Mouse (Mus musculus): ENCODE data around the gene Zmiz2. TPM values are rescaled to one million over a fixed set of nuclear protein-coding genes. Genes with fewer than 3 reads are reported as not detected.
"Not testable (repeated sequence)": the region's sequence is repeated elsewhere in the genome, so short reads cannot be mapped to it uniquely, and the experiment has no call there.

Gene Zmiz2
- polyA plus RNA-seq, 1 experiment from 2014 or later = 42.6 TPM

DNA sequence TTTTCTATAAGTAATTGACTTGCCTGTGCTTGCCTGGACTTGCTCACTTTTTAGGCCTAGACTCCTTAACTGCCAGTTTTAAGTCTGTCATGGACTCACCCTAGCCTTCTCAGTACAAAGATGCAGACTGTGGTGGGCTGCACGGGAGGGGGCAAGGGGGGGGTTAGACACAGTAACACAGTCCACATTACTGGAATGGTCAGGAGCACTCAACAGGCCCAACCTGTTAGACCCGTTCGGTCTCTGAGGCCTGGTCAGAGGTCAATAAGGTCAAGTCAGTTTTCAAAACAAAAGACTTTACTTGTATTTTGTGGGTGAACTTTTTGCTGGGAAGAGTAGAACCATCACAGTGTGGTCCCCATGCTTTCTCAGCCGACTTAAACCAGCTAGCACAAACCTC lies 21.7 kb upstream of the Zmiz2 start:
- ATAC-seq (ENCODE audit: low FRiP score, low TSS enrichment) (no peak), DNase-seq (no peak)
- no peak overlapping the region for H3K27ac ChIP-seq (replicated peaks; ENCODE audit: low read depth, low read length)
- H3K4me2 ChIP-seq (ENCODE audit: low read length) = no peak overlapping the region
- WGBS = 81% methylated on average over 4 of the region's 4 CpGs
- H3K27me3 ChIP-seq (ENCODE audit: control insufficient read depth, insufficient read depth, low read length) = no peaks in the 10 kb centered on the region
- no peaks in the 10 kb centered on the region for H3K4me1 ChIP-seq (ENCODE audit: control insufficient read depth, insufficient read depth, low read length)
- H3K4me3 ChIP-seq (replicated peaks; ENCODE audit: low read depth, low read length) = no peak overlapping the region
- H3K9ac ChIP-seq (replicated peaks; ENCODE audit: low read length) = no peak overlapping the region
- H3K9me3 ChIP-seq (ENCODE audit: control insufficient read depth, low read length) = no peaks in the 10 kb centered on the region
- H3K36me3 ChIP-seq (ENCODE audit: control insufficient read depth, insufficient read depth, low read length) = no peaks in the 10 kb centered on the region

DNA sequence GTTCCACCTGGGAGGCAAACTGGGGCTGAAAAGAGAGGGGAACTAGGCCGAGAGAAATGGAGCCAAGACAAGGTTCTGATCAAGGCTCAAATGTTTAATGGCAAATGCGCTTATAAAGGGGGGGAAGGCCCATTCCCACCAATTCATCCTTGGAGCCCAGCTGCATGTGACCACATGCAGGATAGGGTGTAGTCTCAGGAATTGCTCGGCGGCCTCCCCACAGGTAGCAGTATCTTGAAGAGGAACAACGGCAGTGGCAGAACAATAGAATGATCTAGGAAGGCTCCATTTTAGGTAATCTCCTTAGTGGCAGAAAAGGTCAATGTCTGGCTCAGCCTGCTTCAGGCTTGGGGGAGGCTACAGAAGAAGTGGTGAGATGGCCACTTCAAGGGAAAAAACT lies 20.9 kb upstream of the Zmiz2 start:
- not testable (repeated sequence) for DNase-seq; H3K27ac ChIP-seq (replicated peaks; ENCODE audit: low read depth, low read length); H3K9ac ChIP-seq (replicated peaks; ENCODE audit: low read length); H3K4me2 ChIP-seq (ENCODE audit: low read length); H3K4me3 ChIP-seq (replicated peaks; ENCODE audit: low read depth, low read length); H3K36me3 ChIP-seq (ENCODE audit: control insufficient read depth, insufficient read depth, low read length); H3K4me1 ChIP-seq (ENCODE audit: control insufficient read depth, insufficient read depth, low read length); H3K27me3 ChIP-seq (ENCODE audit: control insufficient read depth, insufficient read depth, low read length); ATAC-seq (ENCODE audit: low FRiP score, low TSS enrichment); H3K9me3 ChIP-seq (ENCODE audit: control insufficient read depth, low read length)
- 78% methylated on average over 5 of the region's 5 CpGs for WGBS

DNA sequence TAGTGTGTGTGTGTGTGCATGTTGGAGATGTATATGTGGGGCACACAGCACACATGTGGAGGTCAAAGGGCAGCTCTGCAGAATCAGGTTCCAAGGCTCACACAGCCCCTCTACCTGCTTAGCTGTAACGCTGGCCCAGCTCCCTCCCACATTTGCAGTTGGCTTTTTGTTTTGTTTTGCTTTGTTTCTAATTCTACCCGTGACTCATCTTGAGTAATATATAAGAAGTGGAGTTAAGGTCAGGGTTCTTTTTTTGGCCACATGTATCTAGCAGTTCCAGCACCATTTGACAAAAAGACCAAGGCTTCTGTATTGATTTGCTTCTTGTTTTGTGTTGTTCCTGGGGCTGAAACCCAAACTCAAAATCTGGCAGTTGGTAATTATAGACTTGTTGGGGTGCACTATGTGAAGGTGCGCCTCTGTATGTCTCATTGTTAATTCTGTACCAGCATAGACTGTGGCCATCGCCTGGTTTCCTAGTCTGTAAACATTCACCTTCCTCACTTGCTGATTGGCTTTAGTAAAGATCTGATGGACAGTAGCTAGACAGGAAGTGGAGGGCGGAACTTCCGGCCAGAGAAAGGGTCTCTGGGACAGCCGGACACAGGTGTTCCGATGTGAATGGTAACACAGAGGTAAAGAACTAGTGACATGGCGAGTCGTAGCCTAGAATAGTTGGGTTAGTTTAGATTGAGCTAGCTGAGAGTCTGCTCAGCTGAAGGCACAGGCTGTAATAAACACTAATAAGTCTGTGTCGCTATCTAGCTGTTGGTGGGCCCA lies 17.3 kb upstream of the Zmiz2 start:
- Histone ChIP-seq H3K36me3 (ENCODE audit: control insufficient read depth, insufficient read depth, low read length) (no peaks in the 10 kb centered on the region), H3K9me3 (ENCODE audit: control insufficient read depth, low read length) (no peaks in the 10 kb centered on the region), H3K27me3 (ENCODE audit: control insufficient read depth, insufficient read depth, low read length) (no peaks in the 10 kb centered on the region), H3K27ac (replicated peaks; ENCODE audit: low read depth, low read length) (no peak overlapping the region), H3K4me2 (ENCODE audit: low read length) (no peak overlapping the region), H3K4me1 (ENCODE audit: control insufficient read depth, insufficient read depth, low read length) (no peaks in the 10 kb centered on the region), H3K4me3 (replicated peaks; ENCODE audit: low read depth, low read length) (no peak overlapping the region), H3K9ac (replicated peaks; ENCODE audit: low read length) (no peak overlapping the region)
- ATAC-seq (ENCODE audit: low FRiP score, low TSS enrichment) (no peak), DNase-seq (no peak)
- 86% methylated on average over 11 of the region's 11 CpGs for WGBS

- no peaks in the 10 kb centered on the region for H3K4me1 ChIP-seq (ENCODE audit: control insufficient read depth, insufficient read depth, low read length)
- no peak for DNase-seq
- H3K4me3 ChIP-seq (replicated peaks; ENCODE audit: low read depth, low read length) = no peak overlapping the region
- H3K4me2 ChIP-seq (ENCODE audit: low read length) = no peak overlapping the region
- H3K9ac ChIP-seq (replicated peaks; ENCODE audit: low read length) = no peak overlapping the region
- no peaks in the 10 kb centered on the region for H3K9me3 ChIP-seq (ENCODE audit: control insufficient read depth, low read length)
- WGBS = 91% methylated on average over 9 of the region's 9 CpGs
- H3K36me3 ChIP-seq (ENCODE audit: control insufficient read depth, insufficient read depth, low read length) = no peaks in the 10 kb centered on the region
- no peaks in the 10 kb centered on the region for H3K27me3 ChIP-seq (ENCODE audit: control insufficient read depth, insufficient read depth, low read length)
- H3K27ac ChIP-seq (replicated peaks; ENCODE audit: low read depth, low read length) = no peak overlapping the region
- no peak for ATAC-seq (ENCODE audit: low FRiP score, low TSS enrichment)
Observed at GRCm38 (mm10) chr11:6372784-6373183, 16.1 kb upstream of the Zmiz2 start.

DNA sequence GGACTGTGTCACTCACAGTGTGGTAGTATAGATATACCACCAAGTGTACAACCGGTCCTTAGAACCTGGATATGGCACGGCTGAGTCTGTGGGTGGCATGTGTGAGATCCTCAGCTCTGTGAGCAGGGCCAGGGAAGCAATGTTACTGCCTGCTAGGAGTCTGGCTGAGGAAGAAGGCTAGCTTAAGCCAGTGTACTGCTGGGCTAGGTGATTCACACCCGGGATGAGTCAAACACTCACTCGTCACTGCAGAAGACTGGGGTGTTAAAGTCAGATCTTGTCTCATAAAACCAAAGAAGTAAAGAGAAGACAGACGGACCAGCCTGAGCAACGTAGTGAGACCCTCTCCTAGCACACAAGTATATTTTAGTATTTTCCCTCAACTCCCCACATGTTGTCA lies 8.0 kb upstream of the Zmiz2 start:
- Histone ChIP-seq H3K4me1 (ENCODE audit: control insufficient read depth, insufficient read depth, low read length) (no peaks in the 10 kb centered on the region), H3K27me3 (ENCODE audit: control insufficient read depth, insufficient read depth, low read length) (no peaks in the 10 kb centered on the region), H3K27ac (replicated peaks; ENCODE audit: low read depth, low read length) (no peak overlapping the region), H3K9ac (replicated peaks; ENCODE audit: low read length) (no peak overlapping the region), H3K4me3 (replicated peaks; ENCODE audit: low read depth, low read length) (no peak overlapping the region), H3K4me2 (ENCODE audit: low read length) (no peak overlapping the region), H3K9me3 (ENCODE audit: control insufficient read depth, low read length) (no peaks in the 10 kb centered on the region), H3K36me3 (ENCODE audit: control insufficient read depth, insufficient read depth, low read length) (no peaks in the 10 kb centered on the region)
- WGBS = 86% methylated on average over 6 of the region's 6 CpGs
- ATAC-seq (ENCODE audit: low FRiP score, low TSS enrichment) (no peak), DNase-seq (no peak)

- peak overlapping the region; percentile 93 for H3K27ac ChIP-seq (replicated peaks; ENCODE audit: low read depth, low read length)
- no peaks in the 10 kb centered on the region for H3K9me3 ChIP-seq (ENCODE audit: control insufficient read depth, low read length)
- H3K4me3 ChIP-seq (replicated peaks; ENCODE audit: low read depth, low read length) = peak overlapping the region; percentile 98; the same call in 1 of the 2 replicates
- no peaks in the 10 kb centered on the region for H3K27me3 ChIP-seq (ENCODE audit: control insufficient read depth, insufficient read depth, low read length)
- peaks cover 20% of the 10 kb centered on the region for H3K4me1 ChIP-seq (ENCODE audit: control insufficient read depth, insufficient read depth, low read length)
- H3K4me2 ChIP-seq (ENCODE audit: low read length) = peak overlapping the region; percentile 78
- ATAC-seq (ENCODE audit: low FRiP score, low TSS enrichment) (no peak), DNase-seq (no peak)
- H3K9ac ChIP-seq (replicated peaks; ENCODE audit: low read length) = peak overlapping the region; percentile 97; the same call in 1 of the 2 replicates
- WGBS = 92% methylated on average over 6 of the region's 6 CpGs
- peaks cover 21% of the 10 kb centered on the region for H3K36me3 ChIP-seq (ENCODE audit: control insufficient read depth, insufficient read depth, low read length)
Observed at GRCm38 (mm10) chr11:6388126-6388725, 648 bp upstream of the Zmiz2 start.

- H3K9me3 ChIP-seq (ENCODE audit: control insufficient read depth, low read length) = no peaks in the 10 kb centered on the region
- DNase-seq (peak; percentile 55), ATAC-seq (ENCODE audit: low FRiP score, low TSS enrichment) (peak; percentile 65)
- peak overlapping the region; percentile 78 for H3K4me2 ChIP-seq (ENCODE audit: low read length)
- peaks cover 20% of the 10 kb centered on the region for H3K4me1 ChIP-seq (ENCODE audit: control insufficient read depth, insufficient read depth, low read length)
- H3K36me3 ChIP-seq (ENCODE audit: control insufficient read depth, insufficient read depth, low read length) = peaks cover 28% of the 10 kb centered on the region
- peak overlapping the region; percentile 98 for H3K4me3 ChIP-seq (replicated peaks; ENCODE audit: low read depth, low read length)
- no peaks in the 10 kb centered on the region for H3K27me3 ChIP-seq (ENCODE audit: control insufficient read depth, insufficient read depth, low read length)
- H3K9ac ChIP-seq (replicated peaks; ENCODE audit: low read length) = peak overlapping the region; percentile 97
- WGBS = under 1% methylated on average over 41 of the region's 43 CpGs
- H3K27ac ChIP-seq (replicated peaks; ENCODE audit: low read depth, low read length) = peak overlapping the region; percentile 93
Observed at GRCm38 (mm10) chr11:6389483-6389921, 628 bp downstream of the Zmiz2 start.

GRCm38 (mm10) chr11:6390376-6391053 lies 1.6 kb downstream of the Zmiz2 start:
- peak overlapping the region; percentile 97 for H3K9ac ChIP-seq (replicated peaks; ENCODE audit: low read length)
- H3K27me3 ChIP-seq (ENCODE audit: control insufficient read depth, insufficient read depth, low read length) = no peaks in the 10 kb centered on the region
- peaks cover 38% of the 10 kb centered on the region for H3K36me3 ChIP-seq (ENCODE audit: control insufficient read depth, insufficient read depth, low read length)
- DNase-seq (no peak), ATAC-seq (ENCODE audit: low FRiP score, low TSS enrichment) (no peak)
- H3K4me3 ChIP-seq (replicated peaks; ENCODE audit: low read depth, low read length) = peak overlapping the region; percentile 98
- H3K4me1 ChIP-seq (ENCODE audit: control insufficient read depth, insufficient read depth, low read length) = peaks cover 20% of the 10 kb centered on the region
- H3K9me3 ChIP-seq (ENCODE audit: control insufficient read depth, low read length) = no peaks in the 10 kb centered on the region
- no peak overlapping the region for H3K27ac ChIP-seq (replicated peaks; ENCODE audit: low read depth, low read length)
- peak overlapping the region; percentile 78 for H3K4me2 ChIP-seq (ENCODE audit: low read length)
- 83% methylated on average over 8 of the region's 8 CpGs for WGBS
